Mouse (Mus musculus) stomach, embryonic 16.5 days (tissue): Measurements from ENCODE around the gene Gm10570. TPM values are rescaled to one million over a fixed set of nuclear protein-coding genes. Genes with fewer than 3 reads are reported as not detected.
A peak's percentile ranks its signal among the peaks of the same experiment; 100 is the strongest.

ENCODE experiments used
- ATAC-seq: fragments of 200-750 bp; cut with Nextera tagmentation; 2 replicates; pipeline ENCODE4 v1.8.0; 2017; ENCODE audit warnings: moderate number of reproducible peaks, moderate TSS enrichment; ENCODE audit not compliant: insufficient read depth, low FRiP score
- H3K27ac ChIP-seq: fragments of 300-500 bp; sonication (generic); 2 replicates; pipeline ENCODE4 v1.5.1; 2014; ENCODE audit warnings: low read length
- H3K27me3 ChIP-seq: fragments of 300-500 bp; sonication (generic); 2 replicates; pipeline ENCODE4 v1.6.1; 2014; ENCODE audit warnings: low read length, control low read depth, mixed read lengths; ENCODE audit not compliant: control insufficient read depth, insufficient read depth
- H3K36me3 ChIP-seq: fragments of 300-500 bp; sonication (generic); 2 replicates; pipeline ENCODE4 v1.6.1; 2014; ENCODE audit warnings: low read length; ENCODE audit not compliant: control insufficient read depth, insufficient read depth
- H3K4me1 ChIP-seq: fragments of 300-500 bp; sonication (generic); 2 replicates; pipeline ENCODE4 v1.6.1; 2014; ENCODE audit warnings: low read length, control low read depth, mixed read lengths; ENCODE audit not compliant: control insufficient read depth, insufficient read depth
- H3K4me2 ChIP-seq: fragments of 300-500 bp; sonication (generic); 2 replicates; pipeline ENCODE4 v1.6.1; 2014; ENCODE audit warnings: low read depth, low read length, mixed read lengths
- H3K4me3 ChIP-seq: fragments of 300-500 bp; sonication (generic); replicated peaks from 2 replicates; pipeline ENCODE4 v1.5.1; 2014; ENCODE audit warnings: mild to moderate bottlenecking, low read length
- H3K9ac ChIP-seq: fragments of 300-500 bp; sonication (generic); 2 replicates; pipeline ENCODE4 v1.6.1; 2014; ENCODE audit warnings: low read length
- H3K9me3 ChIP-seq: fragments of 300-500 bp; sonication (generic); replicated peaks from 2 replicates; pipeline ENCODE4 v1.6.1; 2016; ENCODE audit warnings: low read length, control low read depth; ENCODE audit not compliant: control insufficient read depth
- WGBS: fragments of 180-500 bp; shearing (Covaris S2); extraction: QIAGEN DNeasy Blood & Tissue Kit; methylation state at CpG from one replicate; pipeline ENCODE4 v1.1.7; 2014; 5-methylcytosine and 5-hydroxymethylcytosine counted together
- polyA plus RNA-seq: library from polyadenylated mRNA; unstranded; fragments of >200 nt; fragmentation: Nextera tagmentation; extraction: Ambion mirVana; gene quantifications from 2 replicates; pipeline ENCODE4 v1.2.1, GENCODE M21; 2015

The Gm10570 gene
- polyA plus RNA-seq, 1 experiment from 2014 or later, result not detected

- 0 out of 2 replicates have a peak, but pooled peaks cover 12% of the 10 kb centered on the region for H3K4me1 ChIP-seq
- H3K9ac ChIP-seq, result peak overlapping the region; percentile 26; the same call in 1 of the 2 replicates
- H3K9me3 ChIP-seq, result no peaks in the 10 kb centered on the region
- peak; percentile 81 for ATAC-seq
- H3K36me3 ChIP-seq, result no peaks in the 10 kb centered on the region
- H3K27ac ChIP-seq, result peak overlapping the region; percentile 60
- peak overlapping the region; percentile 35 for H3K4me2 ChIP-seq
- 58% methylated on average over 7 of the region's 7 CpGs for whole genome bisulfite sequencing
- peak overlapping the region; percentile 18; the same call in 1 of the 2 replicates for H3K4me3 ChIP-seq
- H3K27me3 ChIP-seq, result peaks cover 3% of the 10 kb centered on the region; the same call in 1 of the 2 replicates
Observed at GRCm38 (mm10) chr4:130267069-130267468, 41.4 kb downstream of the Gm10570 start.

GRCm38 (mm10) chr4:130266601-130267000 is 41.9 kb downstream of the Gm10570 start:
- Histone ChIP-seq H3K27me3 (peaks cover 3% of the 10 kb centered on the region; the same call in 1 of the 2 replicates), H3K9ac (peak overlapping the region; percentile 26; the same call in 1 of the 2 replicates), H3K4me2 (peak overlapping the region; percentile 35), H3K4me1 (0 out of 2 replicates have a peak, but pooled peaks cover 12% of the 10 kb centered on the region), H3K9me3 (no peaks in the 10 kb centered on the region), H3K4me3 (peak overlapping the region; percentile 18; the same call in 1 of the 2 replicates), H3K27ac (peak overlapping the region; percentile 60; the same call in 1 of the 2 replicates), H3K36me3 (no peaks in the 10 kb centered on the region)
- WGBS, result 39% methylated on average over 9 of the region's 9 CpGs
- ATAC-seq, result peak; percentile 12; the same call in 1 of the 2 replicates

GRCm38 (mm10) chr4:130264698-130265349 is 43.6 kb downstream of the Gm10570 start:
- WGBS, result 22% methylated on average over 24 of the region's 24 CpGs
- Histone ChIP-seq H3K27me3 (peaks cover 3% of the 10 kb centered on the region; the same call in 1 of the 2 replicates), H3K36me3 (no peaks in the 10 kb centered on the region), H3K4me3 (no peak overlapping the region), H3K4me2 (no peak overlapping the region), H3K9ac (no peak overlapping the region), H3K27ac (no peak overlapping the region), H3K4me1 (0 out of 2 replicates have a peak, but pooled peaks cover 12% of the 10 kb centered on the region), H3K9me3 (no peaks in the 10 kb centered on the region)
- ATAC-seq, result no peak

DNA sequence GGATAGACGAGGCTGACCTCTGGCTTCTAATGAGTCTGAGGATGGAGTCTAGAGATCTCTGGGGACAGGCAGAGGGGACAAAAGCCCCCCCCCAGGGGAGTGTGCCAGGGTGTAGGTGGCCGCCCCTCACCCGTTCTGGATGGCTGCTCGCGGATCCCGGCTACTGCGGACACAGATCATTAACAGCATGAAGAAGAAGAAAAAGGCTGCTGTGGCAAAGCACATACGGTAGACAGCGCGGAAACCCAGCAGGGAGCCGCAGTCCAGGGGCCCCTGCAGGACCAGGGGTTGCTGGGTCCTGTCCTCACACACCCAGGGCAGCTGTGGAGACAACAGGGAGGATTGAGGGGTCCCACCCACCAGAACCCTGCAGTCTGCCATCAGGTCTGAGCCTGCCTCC is 44.3 kb downstream of the Gm10570 start:
- H3K4me3 ChIP-seq, result no peak overlapping the region
- 0 out of 2 replicates have a peak, but pooled peaks cover 12% of the 10 kb centered on the region for H3K4me1 ChIP-seq
- H3K27me3 ChIP-seq, result peaks cover 3% of the 10 kb centered on the region; the same call in 1 of the 2 replicates
- no peaks in the 10 kb centered on the region for H3K36me3 ChIP-seq
- ATAC-seq, result no peak
- no peak overlapping the region for H3K4me2 ChIP-seq
- no peak overlapping the region for H3K27ac ChIP-seq
- WGBS, result 45% methylated on average over 11 of the region's 11 CpGs
- no peaks in the 10 kb centered on the region for H3K9me3 ChIP-seq
- no peak overlapping the region for H3K9ac ChIP-seq

- Histone ChIP-seq H3K9ac (no peak overlapping the region), H3K27me3 (peaks cover 3% of the 10 kb centered on the region; the same call in 1 of the 2 replicates), H3K9me3 (no peaks in the 10 kb centered on the region), H3K27ac (no peak overlapping the region), H3K36me3 (no peaks in the 10 kb centered on the region), H3K4me3 (no peak overlapping the region), H3K4me2 (no peak overlapping the region), H3K4me1 (0 out of 2 replicates have a peak, but pooled peaks cover 6% of the 10 kb centered on the region)
- 27% methylated on average over 5 of the region's 5 CpGs for WGBS
- no peak for ATAC-seq
Observed at GRCm38 (mm10) chr4:130260406-130260805, 48.1 kb downstream of the Gm10570 start.

Other genes starting within 250 kb of the Gm10570 start
- gene Pef1, start 206.1 kb downstream of the Gm10570 start, polyA plus RNA-seq, result 63.5 and 72.7 TPM in 2 replicates
- gene Hcrtr1, start 169.3 kb downstream of the Gm10570 start, polyA plus RNA-seq, result 0.29 and 0.49 TPM in 2 replicates
- gene Tinagl1, start 133.6 kb downstream of the Gm10570 start, polyA plus RNA-seq, result 62.7 and 77.6 TPM in 2 replicates
- not detected in 2 replicates for gene Gm853, start 86.3 kb downstream of the Gm10570 start, polyA plus RNA-seq
- gene Serinc2, start 29.5 kb downstream of the Gm10570 start, polyA plus RNA-seq, result 47.3 and 61.7 TPM in 2 replicates
- 8.6 and 32.4 TPM in 2 replicates for gene Fabp3, start 79 bp downstream of the Gm10570 start, polyA plus RNA-seq
- 51.0 and 56.8 TPM in 2 replicates for gene Zcchc17, start 51.3 kb upstream of the Gm10570 start, polyA plus RNA-seq
- 98.8 and 107 TPM in 2 replicates for gene Snrnp40, start 51.5 kb upstream of the Gm10570 start, polyA plus RNA-seq